Mouse (Mus musculus) megakaryocyte-erythroid progenitor cell, adult 5-6 weeks (primary cell): Measurements from ENCODE around the gene Hcrtr1. TPM values are rescaled to one million over a fixed set of nuclear protein-coding genes. Genes with fewer than 3 reads are reported as not detected.
A peak's percentile ranks its signal among the peaks of the same experiment; 100 is the strongest.

Experiments
- ATAC-seq: replicated peaks from 2 replicates; pipeline ENCODE4 v1.8.0; 2016; ENCODE audit warnings: mild to moderate bottlenecking, inconsistent platforms; ENCODE audit not compliant: severe bottlenecking, poor library complexity, low FRiP score, low TSS enrichment
- total RNA-seq, 2 experiments: library from RNA; stranded (forward) in 1 of 2; stranded (reverse) in 1 of 2; fragments of 200-1000, 215-1000 nt in 1 of 2; fragments of >200 nt in 1 of 2; fragmentation: Nextera tagmentation in 1 of 2; gene quantifications; 2 replicates each; pipeline ENCODE4 v1.2.3; 2014 to 2017

The Hcrtr1 gene
- total RNA-seq, 2 experiments from 2014 or later = not detected

DNA sequence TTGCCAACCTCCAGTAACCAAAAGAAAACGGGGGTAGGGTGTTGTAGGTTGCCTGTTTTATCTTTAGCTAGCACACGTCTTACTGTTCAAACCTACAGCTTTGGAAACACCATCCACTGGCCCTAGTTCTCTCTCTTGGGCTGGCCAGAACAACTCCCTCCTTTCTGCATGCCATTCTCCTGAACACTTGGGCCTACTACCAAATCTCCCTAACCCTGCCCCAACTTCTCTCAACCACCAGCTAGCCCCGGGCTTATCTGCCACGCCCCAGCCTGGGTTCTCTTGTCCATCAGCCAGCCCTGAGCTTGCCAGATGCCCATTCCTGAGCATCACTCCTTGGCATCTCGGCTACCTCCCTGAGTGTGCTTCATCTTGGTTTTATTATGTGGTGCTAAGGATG is 10.3 kb downstream of the Hcrtr1 start:
- peak; percentile 35; the same call in 1 of the 2 replicates for ATAC-seq

DNA sequence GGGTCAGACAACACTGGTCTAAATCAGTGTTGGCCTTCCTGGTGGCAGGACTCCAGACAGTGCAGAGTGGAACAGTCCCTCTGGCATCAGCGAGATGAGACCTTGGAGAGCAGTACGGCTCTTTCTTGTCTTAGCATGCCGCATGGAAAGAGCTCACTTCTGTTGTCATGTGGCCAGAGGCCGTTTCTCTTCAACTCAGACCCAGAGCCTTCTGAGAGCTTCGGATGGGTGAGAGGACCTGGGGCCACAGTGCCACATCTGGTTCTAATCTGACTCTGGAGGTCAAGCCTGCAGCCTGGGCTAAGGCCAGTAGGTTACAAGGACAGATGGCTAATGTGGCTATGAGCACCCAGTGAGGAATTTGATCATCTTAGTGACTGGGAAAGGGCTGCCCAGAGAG is 13.2 kb downstream of the Hcrtr1 start:
- no peak for ATAC-seq

DNA sequence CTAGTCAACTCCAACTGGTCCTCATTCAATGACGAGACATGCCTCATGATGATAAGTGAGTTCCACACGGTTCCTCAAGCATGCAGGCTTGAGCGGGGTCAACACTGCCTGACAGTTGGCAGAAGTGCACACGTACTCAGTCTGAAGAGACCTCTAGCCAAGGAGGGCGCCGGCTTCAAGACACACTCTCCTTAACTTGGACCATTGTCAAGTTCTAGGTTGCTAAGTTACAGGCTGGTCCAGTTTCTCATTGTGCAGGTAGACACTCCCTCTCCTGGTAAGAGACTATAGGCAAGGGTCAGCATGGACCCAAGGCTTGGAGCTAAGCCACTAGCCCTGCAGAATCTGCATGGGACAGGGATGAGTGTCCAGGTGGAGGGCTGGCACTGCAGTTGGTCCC is 14.0 kb downstream of the Hcrtr1 start:
- ATAC-seq = no peak

DNA sequence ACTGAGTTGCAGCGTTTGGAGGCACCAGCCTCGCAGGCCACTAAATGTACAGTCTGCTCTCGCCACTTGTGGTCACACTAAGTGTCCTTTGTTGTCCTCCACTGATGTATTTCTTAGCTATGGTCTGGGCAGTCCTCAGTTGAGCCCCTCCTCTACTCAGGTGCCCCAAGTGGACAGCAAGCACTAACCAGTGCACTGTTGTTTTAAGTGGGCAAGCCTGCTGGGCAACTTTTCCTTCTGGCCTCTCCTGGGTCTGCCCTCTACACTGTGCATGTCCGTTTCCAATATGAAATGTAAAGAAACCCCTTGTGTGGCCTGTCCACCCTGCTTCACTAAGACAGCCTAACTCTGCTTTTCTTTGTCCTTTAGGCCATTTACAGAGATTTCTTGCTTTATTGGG is 15.0 kb downstream of the Hcrtr1 start:
- no peak for ATAC-seq

DNA sequence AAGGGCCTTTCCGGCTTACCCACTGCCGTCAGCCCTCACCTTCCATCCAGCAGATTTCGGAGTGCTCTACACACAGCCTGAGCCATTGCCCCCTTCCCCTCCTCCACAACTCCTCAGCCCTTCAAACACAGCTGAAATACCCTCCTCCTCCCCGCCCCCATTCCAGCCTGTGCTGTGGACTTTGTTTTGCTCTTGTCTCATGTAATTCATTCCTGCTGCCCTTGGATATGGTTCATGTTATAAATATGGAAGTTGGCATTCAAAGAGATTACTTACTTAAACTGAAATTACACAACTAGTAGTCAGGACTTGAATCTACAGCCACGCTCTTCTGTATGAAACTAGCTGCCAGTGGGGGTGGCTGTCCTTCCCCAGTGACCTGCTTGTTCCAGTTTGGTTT is 16.1 kb downstream of the Hcrtr1 start:
- ATAC-seq = no peak

DNA sequence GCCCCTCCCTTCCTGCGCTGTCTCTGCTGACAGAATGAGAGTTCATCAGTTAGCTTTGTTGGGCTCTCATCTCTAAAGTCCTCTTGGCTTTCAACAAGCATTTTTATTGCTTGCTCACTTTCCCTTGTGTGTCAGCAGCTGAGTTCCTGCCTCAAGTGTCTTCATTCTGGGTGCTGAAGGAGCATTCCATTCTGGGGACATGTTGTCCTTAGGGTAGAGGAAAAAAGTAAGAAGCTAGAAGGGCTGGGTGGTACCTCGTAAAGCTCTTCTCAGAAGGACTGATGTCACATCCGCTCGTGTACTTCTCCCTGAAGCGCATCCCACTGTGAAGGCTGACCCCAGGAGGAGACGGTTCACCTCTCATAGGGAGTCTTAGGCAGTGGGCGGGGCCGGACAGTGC is 17.6 kb downstream of the Hcrtr1 start:
- ATAC-seq = no peak

DNA sequence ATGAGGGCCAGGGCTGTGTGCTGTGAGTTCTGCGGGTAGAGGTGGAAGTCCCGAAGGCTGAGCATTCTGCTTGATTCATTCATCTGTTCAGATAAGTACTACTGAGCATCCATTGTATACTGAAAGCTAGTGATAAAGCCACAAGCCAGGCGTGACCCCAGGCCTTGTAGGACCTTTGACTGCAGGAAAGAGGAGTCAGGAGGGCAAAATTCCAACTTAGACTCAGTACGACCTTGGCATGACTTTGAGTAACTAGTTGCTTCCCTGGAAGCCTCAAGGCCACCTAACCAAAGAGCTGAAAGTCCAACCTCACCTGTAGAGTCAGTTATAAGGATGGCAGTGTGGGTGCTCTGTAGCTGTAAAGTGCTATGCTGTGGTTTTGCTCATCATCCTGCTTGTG is 18.4 kb downstream of the Hcrtr1 start:
- ATAC-seq = no peak

DNA sequence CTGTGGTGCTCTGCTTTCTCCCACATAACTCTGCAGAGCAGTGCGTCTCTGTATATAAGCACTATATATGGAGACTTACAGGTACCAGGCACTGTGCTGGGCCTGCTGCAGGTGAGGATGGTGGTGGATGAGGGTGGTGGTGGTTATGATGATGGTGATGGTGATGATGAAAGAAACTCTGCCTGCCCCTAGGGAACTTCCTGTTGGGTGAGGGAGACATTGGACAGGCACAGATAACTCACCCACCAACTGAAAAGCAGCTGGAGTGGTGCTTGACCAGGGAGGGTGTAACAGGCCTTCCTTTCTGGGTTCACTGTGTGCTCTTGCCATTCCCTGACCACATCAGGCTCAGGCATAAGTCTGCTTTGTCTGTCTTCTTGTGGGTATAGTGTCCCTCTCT is 26.4 kb downstream of the Hcrtr1 start:
- no peak for ATAC-seq

DNA sequence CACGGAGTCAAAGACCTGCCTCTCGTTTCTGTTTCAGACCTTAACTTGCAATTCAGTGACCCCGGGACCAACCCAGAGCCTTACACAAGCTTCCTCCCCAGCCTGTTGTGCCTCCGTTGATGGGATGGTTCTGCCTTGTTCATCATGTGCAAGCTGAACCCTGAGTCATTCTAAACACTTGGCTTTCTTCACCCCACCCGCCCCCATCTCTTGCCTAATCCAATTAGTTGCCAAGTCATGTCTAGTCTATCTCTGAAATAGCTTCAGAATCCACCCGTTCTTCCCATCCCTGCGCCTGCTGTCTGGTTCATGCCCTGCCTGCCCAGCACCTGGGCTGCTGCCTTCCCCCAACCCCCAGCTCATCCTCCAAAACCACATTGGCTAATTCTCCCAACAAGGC is 26.9 kb downstream of the Hcrtr1 start:
- no peak for ATAC-seq

DNA sequence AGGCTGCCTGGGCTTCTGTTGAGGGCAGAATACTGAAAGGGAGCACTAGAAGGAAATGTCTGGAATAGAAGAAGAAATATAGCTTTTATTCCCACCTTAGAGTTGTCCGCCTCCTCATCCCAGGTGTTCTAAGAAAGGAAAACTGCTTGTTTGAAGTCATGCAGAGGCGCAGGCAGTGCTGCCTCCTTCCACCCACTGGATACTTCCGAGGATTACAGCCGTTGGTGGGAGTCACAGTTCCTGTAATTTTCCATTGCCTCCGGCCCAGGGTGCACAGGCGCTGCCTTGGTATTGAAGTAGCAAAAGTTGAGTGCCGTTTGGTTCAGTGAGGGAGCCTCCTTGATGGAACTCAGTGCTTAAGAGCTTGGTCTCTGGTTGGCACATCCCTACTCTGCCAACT is 29.1 kb downstream of the Hcrtr1 start:
- ATAC-seq = no peak

DNA sequence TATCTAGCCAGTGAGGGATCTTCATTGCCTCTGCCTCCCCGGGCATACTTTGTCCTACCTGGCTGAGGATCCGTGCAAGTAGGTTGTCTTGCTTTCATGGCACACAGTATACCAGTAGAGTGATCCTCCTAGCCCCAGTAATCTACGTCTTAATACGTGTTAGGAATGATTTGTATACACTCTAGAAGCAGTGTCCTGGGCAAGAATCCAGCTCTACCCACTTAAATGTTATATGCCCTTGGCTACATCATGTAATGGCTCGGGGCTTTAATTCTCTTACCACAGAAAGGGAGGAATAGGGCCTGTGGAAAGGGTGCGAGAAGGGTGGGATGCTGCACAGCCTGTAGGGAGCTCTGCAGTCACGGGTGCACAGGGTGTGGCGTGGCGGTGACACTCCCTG is 29.5 kb downstream of the Hcrtr1 start:
- ATAC-seq = no peak

DNA sequence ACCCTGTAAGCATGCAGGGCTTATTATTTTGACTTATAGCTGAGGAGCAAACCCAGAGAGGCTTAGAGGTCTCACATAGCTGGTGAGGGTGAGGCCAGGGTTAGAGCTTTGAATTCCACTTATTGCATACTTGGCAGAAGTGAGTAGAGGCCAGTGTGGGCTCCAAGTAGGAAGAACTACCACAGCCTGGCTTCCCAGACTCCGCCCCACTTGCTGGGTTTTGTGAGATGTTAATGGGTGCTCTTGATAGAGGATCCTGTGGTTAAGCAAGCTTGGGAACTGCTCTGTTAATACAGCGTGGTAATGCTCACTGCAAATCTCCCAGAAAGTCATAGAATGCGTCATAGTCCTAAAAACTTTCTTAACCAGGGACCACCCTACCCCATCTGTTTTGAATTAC is 30.2 kb downstream of the Hcrtr1 start:
- peak; percentile 36; the same call in 1 of the 2 replicates for ATAC-seq

DNA sequence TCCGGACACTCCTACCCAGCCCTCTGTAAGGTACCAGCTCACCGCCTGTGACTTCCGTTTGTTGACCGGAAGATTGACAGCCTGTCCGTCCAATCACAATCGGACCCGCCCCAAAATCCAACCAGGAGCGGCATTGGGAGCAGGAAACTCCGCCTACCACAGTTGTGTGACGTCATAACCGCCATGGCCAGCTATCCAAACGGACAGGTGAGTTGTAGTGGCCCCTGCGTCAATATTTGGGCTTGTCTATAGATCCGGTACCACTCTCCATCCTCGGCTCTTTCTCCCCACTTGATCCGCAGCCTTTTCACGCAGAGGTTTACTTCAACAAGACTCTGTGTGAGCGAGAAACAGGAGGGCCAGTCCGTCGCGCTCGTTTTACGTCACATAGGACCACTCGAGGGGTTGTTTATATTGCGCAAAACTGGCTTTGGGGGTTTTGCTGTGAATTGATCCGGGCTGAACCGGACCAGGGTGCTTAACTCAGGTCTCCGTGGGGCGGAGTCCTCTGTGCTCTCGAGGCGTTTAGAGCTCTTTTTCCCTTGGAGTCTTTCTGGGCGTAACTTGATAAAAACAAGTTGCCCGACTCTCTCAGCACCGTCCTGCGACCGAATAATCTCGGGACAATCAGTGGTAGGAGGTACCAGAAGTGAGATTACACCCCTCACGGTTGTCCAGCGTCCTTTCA is 31.6 kb downstream of the Hcrtr1 start:
- ATAC-seq = peak; percentile 89

DNA sequence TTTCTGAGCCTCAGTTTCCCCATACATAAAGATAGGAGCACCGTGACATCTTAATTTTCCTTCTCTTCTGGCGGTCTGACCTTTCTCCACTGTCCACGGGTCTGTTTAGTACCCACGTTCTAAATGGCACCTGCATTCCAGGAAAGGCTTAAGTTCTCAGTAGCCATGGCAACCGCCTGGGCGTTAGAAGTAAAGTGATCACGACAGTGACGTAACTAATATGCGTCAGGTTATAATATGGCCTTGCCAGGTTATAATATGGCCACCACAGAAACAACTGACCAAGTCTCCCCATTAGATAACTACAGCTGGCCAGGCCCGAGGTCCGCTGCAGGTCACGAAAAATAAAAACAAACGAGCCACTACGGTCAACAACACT is 32.1 kb downstream of the Hcrtr1 start:
- ATAC-seq = peak; percentile 41

DNA sequence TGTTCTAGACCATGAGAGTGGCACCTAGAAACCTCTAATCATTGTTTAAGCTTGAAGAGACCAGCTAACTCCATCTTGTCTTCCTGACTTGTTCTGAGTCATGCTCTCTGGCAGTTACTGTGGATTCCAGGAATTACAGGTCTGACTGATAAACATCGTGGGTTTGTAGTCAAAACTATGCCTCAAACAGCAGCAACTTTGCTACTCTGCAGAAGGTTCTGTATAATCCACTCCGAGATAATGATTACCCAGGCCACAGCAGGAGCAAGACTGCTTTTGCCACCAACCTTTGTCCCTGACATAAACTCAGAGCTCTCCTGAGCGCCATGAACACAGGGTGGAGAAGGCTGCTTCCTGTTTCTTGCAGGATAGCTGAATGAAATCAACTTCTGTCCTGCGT is 34.6 kb downstream of the Hcrtr1 start:
- ATAC-seq = no peak

DNA sequence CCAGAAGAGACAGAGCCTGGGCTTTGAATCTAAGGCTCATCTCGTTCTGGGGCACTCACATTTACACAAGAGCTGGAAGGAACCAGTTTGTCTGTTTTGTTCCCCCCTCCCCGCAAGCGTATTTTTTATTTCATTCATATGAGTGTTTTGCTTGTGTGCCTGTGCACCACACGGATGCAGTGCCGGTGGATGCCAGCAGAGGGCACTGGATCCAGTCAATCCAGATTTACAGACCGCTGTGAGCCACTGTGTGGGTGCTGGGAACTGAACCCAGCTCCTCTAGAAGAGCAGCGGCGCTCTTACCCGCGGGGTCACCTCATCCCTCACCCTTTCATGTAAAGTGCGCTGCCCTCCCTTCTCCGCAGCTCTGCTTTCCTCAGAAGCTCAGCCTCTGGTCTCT is 35.5 kb downstream of the Hcrtr1 start:
- no peak for ATAC-seq

DNA sequence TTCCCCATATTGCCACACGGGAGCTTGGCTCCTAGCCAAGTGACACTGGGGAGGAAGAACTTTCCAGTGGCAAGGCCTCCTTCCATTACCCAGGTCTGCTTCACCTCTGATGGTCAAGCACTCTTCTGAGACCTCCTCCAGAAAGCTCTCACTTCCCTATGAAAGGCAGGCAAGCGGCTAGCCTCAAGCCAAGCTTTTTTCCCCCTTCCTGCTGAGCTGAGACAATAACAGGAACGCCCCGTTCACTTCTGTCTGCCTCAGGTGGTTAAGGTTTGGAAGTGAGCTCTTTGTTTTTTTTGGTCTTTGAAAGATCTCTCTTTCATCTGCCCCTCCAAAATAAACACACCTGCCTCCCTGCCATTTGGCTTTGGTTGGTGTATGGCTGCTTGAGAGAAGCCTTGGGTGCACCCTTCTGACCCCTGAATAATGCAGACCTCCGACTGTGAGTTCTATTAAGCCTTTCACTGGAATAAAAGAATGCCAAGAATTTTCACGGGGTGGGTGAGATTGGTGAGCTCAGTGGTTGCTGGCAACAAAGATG is 37.0 kb downstream of the Hcrtr1 start, which contains the start of gene Pef1:
TSS of gene Pef1 (plus strand) at position 448 of the 541 bp plus-strand sequence.
- no peak for ATAC-seq

DNA sequence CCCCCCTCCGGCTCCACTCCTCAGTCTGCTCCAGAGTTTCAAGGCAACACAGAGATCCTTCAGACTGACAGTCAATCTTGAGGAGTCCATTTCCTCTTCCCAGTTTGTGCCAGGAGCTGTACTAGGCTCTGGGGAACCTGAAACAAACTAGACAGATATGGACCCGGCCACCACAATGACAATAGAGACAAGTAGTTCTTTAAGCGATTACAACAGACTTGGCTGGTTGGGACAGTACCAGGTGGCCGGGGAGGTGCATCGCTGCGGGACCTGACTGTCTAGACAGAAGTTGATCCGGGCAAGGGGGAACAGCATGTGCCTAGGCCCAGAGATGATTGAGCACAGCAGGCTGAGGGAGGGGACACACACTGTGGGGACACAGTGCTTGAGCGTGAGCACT is 38.0 kb downstream of the Hcrtr1 start:
- no peak for ATAC-seq

DNA sequence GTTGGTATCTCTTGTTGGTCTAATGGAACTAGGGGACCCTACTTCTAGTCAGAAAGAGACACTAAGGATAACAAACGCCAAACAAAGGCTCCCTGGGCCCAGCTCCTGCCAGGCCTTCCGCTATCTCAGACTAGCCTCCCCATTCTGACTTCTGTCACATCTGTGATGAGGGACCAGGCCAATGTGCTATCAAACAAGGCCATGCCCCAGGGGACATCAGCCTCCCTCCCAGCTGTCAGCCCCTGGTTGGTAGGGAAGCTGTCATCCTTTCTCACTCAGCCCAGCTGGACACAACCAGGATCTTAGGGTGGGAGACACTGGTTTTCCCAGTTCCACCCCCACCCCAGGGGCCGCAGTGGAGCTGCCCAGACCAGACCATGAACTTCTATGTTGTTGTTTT is 44.0 kb downstream of the Hcrtr1 start:
- ATAC-seq = no peak

DNA sequence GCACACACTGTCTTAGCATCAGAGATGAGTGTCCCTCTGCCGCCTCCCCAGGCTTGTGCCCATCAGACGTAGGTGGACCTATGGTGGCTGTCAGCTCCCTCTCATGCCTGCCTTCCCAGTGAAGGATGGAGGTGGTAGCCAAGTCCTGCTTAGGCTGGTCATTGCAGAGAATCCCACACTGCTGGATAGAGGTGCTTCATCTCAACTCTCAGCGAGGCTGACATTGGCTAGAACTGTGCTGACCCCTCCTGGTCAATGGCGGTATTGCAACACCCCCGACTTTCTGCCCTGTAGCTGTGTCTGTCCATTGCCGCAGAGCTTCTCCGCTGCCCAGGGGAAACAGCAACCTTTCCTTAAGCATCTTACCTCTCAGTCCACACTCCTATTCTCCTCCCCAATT is 51.9 kb downstream of the Hcrtr1 start:
- peak; percentile 72 for ATAC-seq

DNA sequence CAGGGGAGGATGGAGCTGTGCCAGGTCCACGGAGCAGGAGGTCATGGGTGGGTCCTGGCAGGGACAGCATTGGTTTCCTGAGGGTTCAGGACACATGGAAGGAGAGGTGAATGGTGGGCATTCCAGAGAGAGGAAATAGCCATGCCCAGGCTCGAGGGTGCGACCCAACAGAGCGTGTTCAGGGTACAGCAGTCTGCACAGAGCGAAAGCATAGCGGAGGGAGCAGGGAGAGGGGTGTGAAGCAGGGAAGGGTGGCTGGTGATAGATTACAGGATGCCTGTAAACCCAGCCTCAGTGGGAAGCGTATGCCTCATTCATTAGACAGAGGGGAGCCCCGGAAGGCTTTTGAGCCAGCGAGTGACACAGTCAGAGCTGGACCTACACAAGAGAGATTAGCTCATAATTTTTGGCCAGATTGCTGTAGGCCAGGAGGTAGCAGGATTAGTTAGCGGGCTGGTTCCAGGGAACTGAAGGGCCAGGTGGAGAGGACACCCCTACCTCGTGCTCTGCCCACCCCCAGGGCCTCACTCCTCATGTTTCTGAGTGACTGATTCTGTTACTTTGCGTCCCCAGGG is 53.8 kb downstream of the Hcrtr1 start:
- no peak for ATAC-seq
